Mouse (Mus musculus): ENCODE measurements at regions not wholly inside any gene's neighbourhood (a gene's known extent, or its start where the extent isn't known, plus 50 kb on each side); places are given as distances from the start of the nearest gene placed in this dataset.

DNA sequence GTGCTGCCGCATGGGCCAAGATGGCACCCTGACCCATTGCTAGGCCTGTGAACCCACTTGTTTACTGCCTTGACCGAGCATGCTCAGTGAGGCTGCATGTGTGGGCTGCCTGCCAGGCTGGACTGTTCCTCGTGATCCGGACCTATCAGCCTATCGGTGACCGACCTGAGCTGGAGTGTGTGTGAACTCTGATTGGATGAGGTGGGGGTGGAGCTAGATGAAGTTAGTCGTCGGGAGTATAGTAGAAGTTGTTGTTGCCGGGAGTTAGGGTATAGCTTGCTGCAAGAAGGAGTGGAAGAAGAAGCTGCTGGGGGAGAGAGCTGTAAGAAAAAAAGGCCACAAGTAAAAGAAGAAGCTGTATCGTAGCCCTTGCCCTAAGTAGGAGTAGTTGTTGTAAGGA, 122.3 kb upstream of the Krtap11-1 start:
- ATAC-seq (ENCODE audit: low read depth) = no peak
- H3K9ac ChIP-seq (ENCODE audit: low read depth, low read length) = no peak overlapping the region
- 87% methylated on average over 10 of the region's 10 CpGs for WGBS
- no peaks in the 10 kb centered on the region for H3K27me3 ChIP-seq (replicated peaks; ENCODE audit: control insufficient read depth, insufficient read depth, low read length)
- no peaks in the 10 kb centered on the region for H3K4me1 ChIP-seq (ENCODE audit: control insufficient read depth, insufficient read depth, low read length)
- DNase-seq (ENCODE audit: low spot score) = no peak
- no peak overlapping the region for H3K27ac ChIP-seq (replicated peaks; ENCODE audit: low read depth, low read length)
- no peaks in the 10 kb centered on the region for H3K9me3 ChIP-seq (ENCODE audit: control insufficient read depth, low read length)
- no peaks in the 10 kb centered on the region for H3K36me3 ChIP-seq (ENCODE audit: control insufficient read depth, insufficient read depth, low read length)
- H3K4me2 ChIP-seq (ENCODE audit: low read depth, low read length) = no peak overlapping the region
- no peak overlapping the region for H3K4me3 ChIP-seq (ENCODE audit: low read depth, low read length)

DNA sequence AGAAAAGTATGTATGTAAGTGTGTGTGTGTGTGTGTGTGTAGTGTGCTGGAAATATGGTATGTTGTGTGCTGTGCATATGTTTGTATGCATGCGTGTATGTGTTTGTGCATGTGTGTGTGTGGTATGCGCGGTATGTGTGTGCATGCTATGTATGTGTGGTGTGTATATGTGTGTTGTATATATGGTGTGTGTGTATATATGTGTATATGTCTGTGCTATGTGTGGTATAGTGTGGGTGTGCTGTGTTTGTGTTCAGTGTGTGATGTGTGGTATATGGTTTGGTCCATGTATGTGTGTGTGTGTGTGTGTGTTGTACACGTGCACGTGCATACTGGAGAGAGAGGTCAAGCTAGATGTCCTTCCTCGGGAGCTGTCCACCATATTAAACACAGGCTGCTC, 108.5 kb upstream of the Krtap11-1 start:
- Histone ChIP-seq H3K27me3 (replicated peaks; ENCODE audit: control insufficient read depth, insufficient read depth, low read length) (no peaks in the 10 kb centered on the region), H3K27ac (replicated peaks; ENCODE audit: low read depth, low read length) (no peak overlapping the region), H3K4me1 (ENCODE audit: control insufficient read depth, insufficient read depth, low read length) (no peaks in the 10 kb centered on the region), H3K36me3 (ENCODE audit: control insufficient read depth, insufficient read depth, low read length) (no peaks in the 10 kb centered on the region), H3K9me3 (ENCODE audit: control insufficient read depth, low read length) (no peaks in the 10 kb centered on the region), H3K4me3 (ENCODE audit: low read depth, low read length) (no peak overlapping the region), H3K9ac (ENCODE audit: low read depth, low read length) (no peak overlapping the region), H3K4me2 (ENCODE audit: low read depth, low read length) (no peak overlapping the region)
- 92% methylated on average over 6 of the region's 6 CpGs for WGBS
- DNase-seq (ENCODE audit: low spot score) (no peak), ATAC-seq (ENCODE audit: low read depth) (no peak)

DNA sequence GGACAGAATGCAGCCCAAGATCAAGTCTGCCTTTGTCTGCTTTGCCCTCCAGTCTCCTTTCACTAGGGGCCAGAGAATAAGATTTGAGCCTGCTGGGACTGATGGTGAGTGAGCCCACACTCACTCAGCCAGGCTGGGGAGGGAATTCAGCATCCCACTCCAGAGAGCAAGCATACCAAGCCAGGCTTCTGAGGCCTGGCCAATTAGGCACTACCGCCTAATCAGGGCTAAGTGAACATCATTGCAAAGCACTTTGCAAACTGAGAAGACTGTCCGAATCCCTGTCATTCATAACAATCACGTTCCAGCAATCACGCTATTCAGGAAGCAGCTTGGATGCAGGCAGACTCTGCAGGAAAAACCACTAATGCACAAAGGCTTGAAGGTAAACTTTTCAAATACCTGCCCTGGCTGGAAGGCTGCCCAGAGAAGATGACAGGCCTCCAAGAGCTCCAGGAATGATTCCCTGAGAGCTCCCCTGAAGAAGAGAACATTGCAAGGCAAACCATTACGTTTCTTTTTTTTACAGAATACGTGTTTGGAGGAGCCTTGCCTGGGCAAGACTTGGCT, 107.5 kb upstream of the Krtap11-1 start:
- ATAC-seq (ENCODE audit: low read depth) = no peak
- H3K4me2 ChIP-seq (ENCODE audit: low read depth, low read length) = no peak overlapping the region
- WGBS = 48% methylated on average over 6 of the region's 6 CpGs

GRCm38 (mm10) chr16:89675009-89675785, 104.2 kb upstream of the Krtap11-1 start:
- H3K4me2 ChIP-seq (ENCODE audit: low read depth, low read length) = no peak overlapping the region
- no peak for ATAC-seq (ENCODE audit: low read depth)

More for the DNA sequence above, 107.5 kb upstream of the Krtap11-1 start:
- H3K9me3 ChIP-seq (ENCODE audit: control insufficient read depth, low read length) = no peaks in the 10 kb centered on the region
- no peaks in the 10 kb centered on the region for H3K36me3 ChIP-seq (ENCODE audit: control insufficient read depth, insufficient read depth, low read length)
- H3K4me1 ChIP-seq (ENCODE audit: control insufficient read depth, insufficient read depth, low read length) = no peaks in the 10 kb centered on the region
- no peak overlapping the region for H3K4me3 ChIP-seq (ENCODE audit: low read depth, low read length)
- H3K27me3 ChIP-seq (replicated peaks; ENCODE audit: control insufficient read depth, insufficient read depth, low read length) = no peaks in the 10 kb centered on the region
- H3K27ac ChIP-seq (replicated peaks; ENCODE audit: low read depth, low read length) = no peak overlapping the region
- no peak overlapping the region for H3K9ac ChIP-seq (ENCODE audit: low read depth, low read length)
- peak; percentile 63 for DNase-seq (ENCODE audit: low spot score)

DNA sequence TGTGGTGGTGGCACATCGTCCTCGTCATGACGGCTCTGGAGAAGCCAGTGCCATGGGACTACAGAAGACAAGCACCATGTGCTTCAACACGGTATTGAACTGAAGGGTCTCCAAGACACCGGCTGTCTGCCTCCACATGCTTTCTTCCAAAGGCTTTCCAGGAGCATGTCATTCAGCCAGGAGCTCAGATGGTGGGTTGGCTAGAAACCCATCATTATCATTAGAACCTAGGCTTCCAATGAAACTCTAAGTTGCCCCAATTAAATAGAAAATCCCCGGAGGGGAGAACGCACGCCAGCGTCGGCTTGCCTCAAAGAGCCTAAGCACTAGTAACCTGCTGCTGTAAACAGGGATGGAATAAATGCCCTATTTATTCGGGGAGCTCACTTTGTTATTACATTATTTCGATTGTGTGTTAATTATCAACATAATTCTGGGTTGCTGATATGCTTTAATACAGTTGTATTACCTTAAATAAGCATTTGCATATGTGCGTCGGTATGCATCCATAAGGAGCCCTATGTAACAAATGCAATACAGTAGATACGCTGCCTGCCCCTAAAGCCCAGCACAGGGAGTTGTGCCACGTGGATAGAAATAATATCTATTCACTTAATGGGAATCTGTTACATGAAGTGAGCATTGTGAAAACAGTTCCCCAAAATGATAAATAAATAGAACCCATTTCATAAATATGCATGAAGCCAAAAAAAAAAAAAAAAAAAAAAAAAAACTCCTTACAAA, 103.3 kb upstream of the Krtap11-1 start:
- WGBS = 84% methylated on average over 16 of the region's 16 CpGs
- no peak overlapping the region for H3K4me3 ChIP-seq (ENCODE audit: low read depth, low read length)
- no peak for ATAC-seq (ENCODE audit: low read depth)

More at GRCm38 (mm10) chr16:89675009-89675785, 104.2 kb upstream of the Krtap11-1 start:
- no peaks in the 10 kb centered on the region for H3K36me3 ChIP-seq (ENCODE audit: control insufficient read depth, insufficient read depth, low read length)
- no peak overlapping the region for H3K9ac ChIP-seq (ENCODE audit: low read depth, low read length)
- no peak for DNase-seq (ENCODE audit: low spot score)
- no peaks in the 10 kb centered on the region for H3K9me3 ChIP-seq (ENCODE audit: control insufficient read depth, low read length)
- H3K27ac ChIP-seq (replicated peaks; ENCODE audit: low read depth, low read length) = no peak overlapping the region
- 74% methylated on average over 13 of the region's 13 CpGs for WGBS
- H3K4me1 ChIP-seq (ENCODE audit: control insufficient read depth, insufficient read depth, low read length) = no peaks in the 10 kb centered on the region
- no peaks in the 10 kb centered on the region for H3K27me3 ChIP-seq (replicated peaks; ENCODE audit: control insufficient read depth, insufficient read depth, low read length)
- H3K4me3 ChIP-seq (ENCODE audit: low read depth, low read length) = no peak overlapping the region

GRCm38 (mm10) chr16:89671188-89671726, 100.3 kb upstream of the Krtap11-1 start:
- no peaks in the 10 kb centered on the region for H3K4me1 ChIP-seq (ENCODE audit: control insufficient read depth, insufficient read depth, low read length)
- no peaks in the 10 kb centered on the region for H3K27me3 ChIP-seq (replicated peaks; ENCODE audit: control insufficient read depth, insufficient read depth, low read length)
- no peak overlapping the region for H3K27ac ChIP-seq (replicated peaks; ENCODE audit: low read depth, low read length)
- H3K9ac ChIP-seq (ENCODE audit: low read depth, low read length) = no peak overlapping the region
- no peak for DNase-seq (ENCODE audit: low spot score)
- no peak overlapping the region for H3K4me3 ChIP-seq (ENCODE audit: low read depth, low read length)
- no peak overlapping the region for H3K4me2 ChIP-seq (ENCODE audit: low read depth, low read length)
- ATAC-seq (ENCODE audit: low read depth) = no peak
- 73% methylated on average over 9 of the region's 9 CpGs for WGBS
- no peaks in the 10 kb centered on the region for H3K36me3 ChIP-seq (ENCODE audit: control insufficient read depth, insufficient read depth, low read length)
- H3K9me3 ChIP-seq (ENCODE audit: control insufficient read depth, low read length) = no peaks in the 10 kb centered on the region

More for the DNA sequence above, 103.3 kb upstream of the Krtap11-1 start:
- DNase-seq (ENCODE audit: low spot score) = no peak
- Histone ChIP-seq H3K9me3 (ENCODE audit: control insufficient read depth, low read length) (no peaks in the 10 kb centered on the region), H3K9ac (ENCODE audit: low read depth, low read length) (no peak overlapping the region), H3K4me2 (ENCODE audit: low read depth, low read length) (no peak overlapping the region), H3K27ac (replicated peaks; ENCODE audit: low read depth, low read length) (no peak overlapping the region), H3K4me1 (ENCODE audit: control insufficient read depth, insufficient read depth, low read length) (no peaks in the 10 kb centered on the region), H3K27me3 (replicated peaks; ENCODE audit: control insufficient read depth, insufficient read depth, low read length) (no peaks in the 10 kb centered on the region), H3K36me3 (ENCODE audit: control insufficient read depth, insufficient read depth, low read length) (no peaks in the 10 kb centered on the region)

DNA sequence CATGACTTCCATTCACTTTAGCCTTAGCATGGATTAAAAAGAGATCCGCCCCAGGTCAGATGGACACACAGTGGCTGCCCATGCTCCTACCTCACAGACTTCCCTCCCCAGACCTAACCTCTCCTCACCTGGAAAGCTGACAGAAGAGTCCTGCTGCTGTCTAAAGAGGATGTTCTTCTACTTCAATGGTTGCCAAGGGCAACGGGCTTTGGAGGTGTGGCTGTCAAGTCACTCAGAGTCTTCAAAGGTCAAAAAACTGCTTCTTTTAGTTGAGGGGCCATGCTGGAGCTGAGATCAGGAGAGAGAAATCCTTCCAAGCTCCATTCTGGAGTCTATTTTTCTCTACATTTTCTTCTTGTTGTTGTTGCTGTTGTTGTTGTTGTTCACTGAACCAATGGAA, 89.1 kb upstream of the Krtap11-1 start:
- ATAC-seq (ENCODE audit: low read depth) (no peak), DNase-seq (ENCODE audit: low spot score) (no peak)
- Histone ChIP-seq H3K27ac (replicated peaks; ENCODE audit: low read depth, low read length) (no peak overlapping the region), H3K9ac (ENCODE audit: low read depth, low read length) (no peak overlapping the region), H3K4me2 (ENCODE audit: low read depth, low read length) (no peak overlapping the region), H3K4me3 (ENCODE audit: low read depth, low read length) (no peak overlapping the region), H3K9me3 (ENCODE audit: control insufficient read depth, low read length) (no peaks in the 10 kb centered on the region), H3K4me1 (ENCODE audit: control insufficient read depth, insufficient read depth, low read length) (no peaks in the 10 kb centered on the region), H3K27me3 (replicated peaks; ENCODE audit: control insufficient read depth, insufficient read depth, low read length) (no peaks in the 10 kb centered on the region), H3K36me3 (ENCODE audit: control insufficient read depth, insufficient read depth, low read length) (no peaks in the 10 kb centered on the region)
- 83% methylated on average over 2 of the region's 2 CpGs for WGBS

DNA sequence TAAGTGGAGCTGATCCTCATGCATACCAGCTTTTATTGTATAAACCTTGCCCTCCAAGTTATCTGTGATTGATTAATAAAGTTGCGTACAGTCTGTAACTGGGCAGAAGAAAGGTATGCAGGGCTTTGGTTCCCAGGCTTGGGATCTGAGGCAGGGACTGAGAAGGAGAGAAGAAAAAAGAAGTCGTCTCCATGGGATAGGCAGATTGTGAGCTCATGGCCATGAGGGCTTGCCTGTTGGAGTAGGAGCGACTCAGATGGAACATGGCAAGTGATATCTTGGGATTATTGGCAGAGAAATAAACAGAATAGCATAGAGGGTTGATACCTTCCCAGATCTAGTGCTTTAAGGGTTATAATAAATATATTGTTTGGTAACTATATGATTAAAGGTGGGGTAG, 85.1 kb upstream of the Krtap11-1 start:
- no peak overlapping the region for H3K4me3 ChIP-seq (ENCODE audit: low read depth, low read length)
- H3K27ac ChIP-seq (replicated peaks; ENCODE audit: low read depth, low read length) = no peak overlapping the region
- H3K4me2 ChIP-seq (ENCODE audit: low read depth, low read length) = no peak overlapping the region
- WGBS = 86% methylated on average over 3 of the region's 3 CpGs
- no peaks in the 10 kb centered on the region for H3K4me1 ChIP-seq (ENCODE audit: control insufficient read depth, insufficient read depth, low read length)
- DNase-seq (ENCODE audit: low spot score) (no peak), ATAC-seq (ENCODE audit: low read depth) (no peak)
- H3K9me3 ChIP-seq (ENCODE audit: control insufficient read depth, low read length) = no peaks in the 10 kb centered on the region
- H3K9ac ChIP-seq (ENCODE audit: low read depth, low read length) = no peak overlapping the region
- H3K36me3 ChIP-seq (ENCODE audit: control insufficient read depth, insufficient read depth, low read length) = no peaks in the 10 kb centered on the region
- no peaks in the 10 kb centered on the region for H3K27me3 ChIP-seq (replicated peaks; ENCODE audit: control insufficient read depth, insufficient read depth, low read length)

Measured in embryonic facial prominence, embryonic 14.5 days (tissue).